Mouse (Mus musculus) forebrain, embryonic 12.5 days (tissue): Measurements from ENCODE around the gene Scn4a. TPM values are rescaled to one million over a fixed set of nuclear protein-coding genes. Genes with fewer than 3 reads are reported as not detected.

Source experiments
- ATAC-seq: fragments of 200-750 bp; cut with Nextera tagmentation; 2 replicates; pipeline ENCODE4 v1.8.0; 2017; ENCODE audit warnings: moderate TSS enrichment; ENCODE audit not compliant: low FRiP score
- H3K27ac ChIP-seq: fragments of 300-500 bp; sonication (generic); 2 replicates; pipeline ENCODE4 v1.5.1; 2016; ENCODE audit warnings: mild to moderate bottlenecking
- H3K27me3 ChIP-seq: fragments of 300-500 bp; sonication (generic); 2 replicates; pipeline ENCODE4 v1.6.1; 2016; ENCODE audit warnings: mild to moderate bottlenecking
- H3K36me3 ChIP-seq: fragments of 300-500 bp; sonication (generic); replicated peaks from 2 replicates; pipeline ENCODE4 v1.6.1; 2016; ENCODE audit warnings: mild to moderate bottlenecking
- H3K4me1 ChIP-seq: fragments of 300-500 bp; sonication (generic); 2 replicates; pipeline ENCODE4 v1.6.1; 2016
- H3K4me2 ChIP-seq: fragments of 300-500 bp; sonication (generic); 2 replicates; pipeline ENCODE4 v1.6.1; 2016; ENCODE audit warnings: mild to moderate bottlenecking, moderate library complexity
- H3K4me3 ChIP-seq: fragments of 300-500 bp; sonication (generic); replicated peaks from 2 replicates; pipeline ENCODE4 v1.5.1; 2016; ENCODE audit warnings: mild to moderate bottlenecking
- H3K9ac ChIP-seq: fragments of 300-500 bp; sonication (generic); 2 replicates; pipeline ENCODE4 v1.6.1; 2016; ENCODE audit warnings: mild to moderate bottlenecking
- H3K9me3 ChIP-seq: fragments of 300-500 bp; sonication (generic); 2 replicates; pipeline ENCODE4 v1.6.1; 2016
- WGBS: fragments of 180-500 bp; shearing (Covaris S2); methylation state at CpG from one replicate; pipeline ENCODE4 v1.1.7; 2016; 5-methylcytosine and 5-hydroxymethylcytosine counted together
- polyA plus RNA-seq: library from polyadenylated mRNA; unstranded; fragments of >200 nt; fragmentation: Nextera tagmentation; extraction: Ambion mirVana; gene quantifications from 2 replicates; pipeline ENCODE4 v1.2.1, GENCODE M21; 2016

Scn4a gene
- polyA plus RNA-seq, 1 experiment from 2014 or later = 0.03 TPM

DNA sequence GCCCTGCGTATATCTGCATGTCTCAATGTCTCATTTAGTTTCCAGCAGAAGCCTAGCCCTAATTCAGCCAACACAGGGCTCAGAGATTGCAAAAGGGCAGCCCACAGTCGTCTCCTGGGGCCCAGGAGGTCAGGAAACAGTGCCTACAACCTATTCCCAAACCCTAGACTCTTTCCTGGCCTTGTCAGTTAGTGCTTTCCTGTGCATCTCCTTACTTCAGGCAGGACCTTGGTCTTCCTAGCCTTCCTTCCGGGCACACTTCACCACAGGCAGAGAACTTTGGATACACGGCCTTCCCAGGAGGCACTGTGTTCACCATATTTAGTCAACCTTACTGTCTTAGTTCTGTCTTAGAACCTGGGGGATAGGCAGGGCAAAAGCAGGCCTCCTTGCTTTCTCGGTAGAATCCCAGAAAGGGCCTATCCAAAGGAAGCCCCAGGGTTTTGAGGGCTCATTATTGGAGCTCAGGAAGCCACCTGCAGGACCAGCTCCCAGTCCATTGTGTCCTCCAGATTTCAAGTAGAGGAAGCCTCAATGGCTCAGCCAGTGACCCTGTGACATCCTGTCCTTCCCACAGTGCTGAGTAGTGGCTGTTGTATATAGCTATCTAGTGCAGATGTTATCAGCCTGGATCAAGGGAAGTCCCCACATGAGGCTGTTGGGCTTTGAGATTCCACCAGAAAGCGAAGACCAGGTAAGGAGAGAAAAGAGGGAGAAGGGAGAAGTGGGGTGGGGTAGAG, 30.1 kb upstream of the Scn4a start:
- Histone ChIP-seq H3K4me1 (no peaks in the 10 kb centered on the region), H3K36me3 (no peaks in the 10 kb centered on the region), H3K4me3 (no peak overlapping the region), H3K4me2 (no peak overlapping the region), H3K9ac (no peak overlapping the region), H3K27ac (no peak overlapping the region), H3K27me3 (no peaks in the 10 kb centered on the region), H3K9me3 (no peaks in the 10 kb centered on the region)
- WGBS = 73% methylated on average over 6 of the region's 6 CpGs
- ATAC-seq = no peak

DNA sequence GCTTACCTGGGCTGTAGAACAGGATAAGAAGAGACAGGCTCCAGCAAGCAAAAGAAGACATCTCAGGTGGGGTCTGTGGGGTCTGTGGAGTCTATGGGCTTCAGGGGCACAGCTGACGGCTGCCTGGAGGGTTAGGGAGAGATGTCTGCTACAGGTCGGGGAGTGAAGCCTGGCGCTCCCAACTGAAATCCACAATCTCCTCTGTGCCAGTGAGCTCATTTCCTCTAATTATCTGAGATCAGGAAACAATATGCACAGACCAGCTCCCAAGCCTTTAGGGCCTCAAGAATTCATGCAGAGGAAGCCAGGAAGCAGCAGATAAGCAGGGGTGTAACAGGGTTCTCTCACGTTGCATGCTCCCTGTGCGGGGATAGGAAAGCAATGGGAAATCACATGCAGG, 29.3 kb upstream of the Scn4a start:
- Histone ChIP-seq H3K4me1 (no peaks in the 10 kb centered on the region), H3K36me3 (no peaks in the 10 kb centered on the region), H3K27me3 (no peaks in the 10 kb centered on the region), H3K9ac (no peak overlapping the region), H3K4me2 (no peak overlapping the region), H3K27ac (no peak overlapping the region), H3K4me3 (no peak overlapping the region), H3K9me3 (no peaks in the 10 kb centered on the region)
- WGBS = 88% methylated on average over 5 of the region's 5 CpGs
- no peak for ATAC-seq

- Histone ChIP-seq H3K27ac (no peak overlapping the region), H3K9ac (no peak overlapping the region), H3K9me3 (no peaks in the 10 kb centered on the region), H3K27me3 (no peaks in the 10 kb centered on the region), H3K36me3 (no peaks in the 10 kb centered on the region), H3K4me1 (no peaks in the 10 kb centered on the region), H3K4me3 (no peak overlapping the region), H3K4me2 (no peak overlapping the region)
- ATAC-seq = no peak
- WGBS = 90% methylated on average over 7 of the region's 7 CpGs
Observed at GRCm38 (mm10) chr11:106381883-106382282, 28.8 kb upstream of the Scn4a start.

DNA sequence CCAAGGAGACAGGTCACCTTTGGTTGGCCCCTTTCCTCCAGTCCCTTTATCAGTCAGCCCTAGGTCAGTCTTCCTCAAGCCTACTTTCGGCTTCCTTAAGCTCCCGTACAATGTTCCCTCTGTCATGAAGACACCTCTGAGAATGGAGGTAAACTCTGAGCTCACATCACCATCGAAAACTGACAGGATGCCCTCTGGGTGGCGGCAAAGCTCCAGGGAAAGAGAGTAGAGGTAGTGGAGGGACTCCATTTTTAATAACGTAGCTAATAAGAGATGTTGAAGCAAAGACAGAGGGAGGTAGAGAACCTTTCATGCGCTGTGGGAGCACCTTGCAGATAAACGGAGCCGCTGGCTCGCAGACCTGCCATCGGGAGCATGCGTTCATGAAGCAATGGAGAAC, 27.9 kb upstream of the Scn4a start:
- no peaks in the 10 kb centered on the region for H3K27me3 ChIP-seq
- ATAC-seq = no peak
- H3K4me3 ChIP-seq = no peak overlapping the region
- no peak overlapping the region for H3K4me2 ChIP-seq
- H3K9me3 ChIP-seq = no peaks in the 10 kb centered on the region
- 83% methylated on average over 11 of the region's 11 CpGs for WGBS
- H3K27ac ChIP-seq = no peak overlapping the region
- H3K36me3 ChIP-seq = no peaks in the 10 kb centered on the region
- no peak overlapping the region for H3K9ac ChIP-seq
- H3K4me1 ChIP-seq = no peaks in the 10 kb centered on the region

GRCm38 (mm10) chr11:106374979-106375378, 21.9 kb upstream of the Scn4a start:
- Histone ChIP-seq H3K27ac (no peak overlapping the region), H3K9ac (no peak overlapping the region), H3K4me1 (no peaks in the 10 kb centered on the region), H3K9me3 (no peaks in the 10 kb centered on the region), H3K27me3 (no peaks in the 10 kb centered on the region), H3K36me3 (no peaks in the 10 kb centered on the region), H3K4me3 (no peak overlapping the region), H3K4me2 (no peak overlapping the region)
- no peak for ATAC-seq
- 81% methylated on average over 5 of the region's 5 CpGs for WGBS

- no peaks in the 10 kb centered on the region for H3K9me3 ChIP-seq
- ATAC-seq = no peak
- H3K36me3 ChIP-seq = no peaks in the 10 kb centered on the region
- H3K27me3 ChIP-seq = no peaks in the 10 kb centered on the region
- 62% methylated on average over 9 of the region's 9 CpGs for WGBS
- H3K4me3 ChIP-seq = no peak overlapping the region
- H3K4me1 ChIP-seq = no peaks in the 10 kb centered on the region
- no peak overlapping the region for H3K9ac ChIP-seq
- no peak overlapping the region for H3K4me2 ChIP-seq
- H3K27ac ChIP-seq = no peak overlapping the region
Observed at GRCm38 (mm10) chr11:106374559-106374958, 21.5 kb upstream of the Scn4a start.

DNA sequence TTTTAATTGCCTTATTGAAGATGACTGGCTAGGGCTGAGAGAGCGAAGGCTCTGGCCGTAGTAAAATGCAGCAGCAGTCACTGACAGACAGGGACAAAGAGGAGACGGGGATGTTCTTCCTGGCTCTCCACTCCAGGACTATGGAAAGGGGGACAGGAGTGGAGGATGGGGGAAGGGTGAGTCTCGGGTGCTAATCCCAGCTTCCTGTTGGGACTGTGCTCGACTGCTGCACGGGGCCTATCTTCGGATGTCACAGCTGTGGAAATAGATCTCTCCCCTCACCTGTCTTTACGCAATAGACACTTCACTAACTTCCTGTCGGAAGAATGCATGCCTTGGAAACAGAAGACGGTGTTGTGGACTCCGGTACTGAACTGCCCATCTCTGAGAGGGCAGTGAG, 20.9 kb upstream of the Scn4a start:
- no peak overlapping the region for H3K9ac ChIP-seq
- H3K27ac ChIP-seq = no peak overlapping the region
- H3K4me2 ChIP-seq = no peak overlapping the region
- 67% methylated on average over 11 of the region's 11 CpGs for WGBS
- no peak for ATAC-seq
- no peaks in the 10 kb centered on the region for H3K27me3 ChIP-seq
- no peaks in the 10 kb centered on the region for H3K4me1 ChIP-seq
- no peaks in the 10 kb centered on the region for H3K9me3 ChIP-seq
- no peaks in the 10 kb centered on the region for H3K36me3 ChIP-seq
- H3K4me3 ChIP-seq = no peak overlapping the region

- Histone ChIP-seq H3K9me3 (no peaks in the 10 kb centered on the region), H3K4me1 (peaks cover 16% of the 10 kb centered on the region), H3K9ac (no peak overlapping the region), H3K27ac (no peak overlapping the region), H3K4me3 (no peak overlapping the region), H3K4me2 (no peak overlapping the region), H3K36me3 (no peaks in the 10 kb centered on the region), H3K27me3 (0 out of 2 replicates have a peak, but pooled peaks cover 3% of the 10 kb centered on the region)
- 9% methylated on average over 3 of the region's 3 CpGs for WGBS
- ATAC-seq = 0 out of 2 replicates have a peak, but pooled peaks have one; percentile 23
Observed at GRCm38 (mm10) chr11:106366316-106366715, 13.2 kb upstream of the Scn4a start.

DNA sequence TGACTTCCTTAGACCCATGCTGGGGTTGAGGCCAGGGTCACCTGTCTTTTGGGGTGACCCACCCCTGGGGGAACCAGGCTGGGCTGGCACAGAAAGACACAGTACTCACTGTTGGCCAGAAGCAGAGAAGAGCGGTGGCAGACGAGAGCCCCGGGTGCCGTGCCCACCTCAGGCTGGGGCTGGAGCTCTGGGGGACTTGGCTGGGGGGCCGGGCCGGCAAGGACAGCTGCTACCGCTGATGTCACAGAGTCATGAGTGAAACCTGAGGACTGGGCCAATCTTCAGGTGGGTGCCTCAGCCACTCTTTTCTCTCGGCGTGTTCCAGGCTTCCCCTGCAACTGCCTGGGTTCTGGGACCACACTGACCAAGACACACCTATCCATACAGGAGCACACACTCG, 12.3 kb upstream of the Scn4a start, which contains the start of gene Prr29:
Prr29 (plus strand) TSS at position 107 of the 400 bp plus-strand sequence.
- Histone ChIP-seq H3K27ac (no peak within 1 kb of the TSS), H3K4me1 (peaks cover 16% of the 10 kb centered on the region), H3K4me3 (no peak within 1 kb of the TSS), H3K9ac (peak within 1 kb of the TSS; percentile 9; the same call in 1 of the 2 replicates), H3K9me3 (no peaks in the 10 kb centered on the region), H3K4me2 (peak within 1 kb of the TSS; percentile 6; the same call in 1 of the 2 replicates), H3K36me3 (no peaks in the 10 kb centered on the region), H3K27me3 (0 out of 2 replicates have a peak, but pooled peaks cover 3% of the 10 kb centered on the region)
- 69% methylated on average over 9 of the region's 10 CpGs for WGBS
- ATAC-seq = no peak

GRCm38 (mm10) chr11:106364712-106365111, 11.6 kb upstream of the Scn4a start:
- 10% methylated on average over 11 of the region's 11 CpGs for WGBS
- H3K4me2 ChIP-seq = peak overlapping the region; percentile 6; the same call in 1 of the 2 replicates
- H3K9me3 ChIP-seq = no peaks in the 10 kb centered on the region
- H3K9ac ChIP-seq = peak overlapping the region; percentile 9; the same call in 1 of the 2 replicates
- H3K27me3 ChIP-seq = 0 out of 2 replicates have a peak, but pooled peaks cover 3% of the 10 kb centered on the region
- H3K36me3 ChIP-seq = no peaks in the 10 kb centered on the region
- no peak for ATAC-seq
- no peak overlapping the region for H3K27ac ChIP-seq
- no peak overlapping the region for H3K4me3 ChIP-seq
- H3K4me1 ChIP-seq = peaks cover 16% of the 10 kb centered on the region

DNA sequence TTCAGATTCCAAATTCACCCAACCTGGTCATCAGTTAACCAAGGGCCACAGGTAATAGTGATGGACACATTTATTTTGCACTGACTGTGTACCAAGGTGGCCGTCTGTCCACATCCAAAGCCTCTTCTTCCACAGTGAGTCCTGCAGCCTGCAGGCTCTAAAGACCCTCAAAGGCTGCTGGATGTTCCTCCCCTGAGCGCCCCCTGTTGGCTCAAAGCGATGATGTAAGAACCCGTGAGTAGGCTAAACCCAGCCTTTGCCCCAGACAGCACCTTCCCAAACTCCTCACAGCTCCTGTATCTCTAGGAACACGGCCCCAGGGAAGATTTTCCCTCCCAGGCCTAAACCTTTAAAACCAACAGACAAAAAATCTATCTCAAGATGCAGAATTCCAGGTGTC, 6.3 kb upstream of the Scn4a start:
- no peaks in the 10 kb centered on the region for H3K36me3 ChIP-seq
- no peak overlapping the region for H3K9ac ChIP-seq
- no peak for ATAC-seq
- no peak overlapping the region for H3K27ac ChIP-seq
- H3K9me3 ChIP-seq = no peaks in the 10 kb centered on the region
- no peaks in the 10 kb centered on the region for H3K4me1 ChIP-seq
- H3K4me3 ChIP-seq = no peak overlapping the region
- H3K27me3 ChIP-seq = 0 out of 2 replicates have a peak, but pooled peaks cover 3% of the 10 kb centered on the region
- 20% methylated on average over 5 of the region's 5 CpGs for WGBS
- H3K4me2 ChIP-seq = no peak overlapping the region

DNA sequence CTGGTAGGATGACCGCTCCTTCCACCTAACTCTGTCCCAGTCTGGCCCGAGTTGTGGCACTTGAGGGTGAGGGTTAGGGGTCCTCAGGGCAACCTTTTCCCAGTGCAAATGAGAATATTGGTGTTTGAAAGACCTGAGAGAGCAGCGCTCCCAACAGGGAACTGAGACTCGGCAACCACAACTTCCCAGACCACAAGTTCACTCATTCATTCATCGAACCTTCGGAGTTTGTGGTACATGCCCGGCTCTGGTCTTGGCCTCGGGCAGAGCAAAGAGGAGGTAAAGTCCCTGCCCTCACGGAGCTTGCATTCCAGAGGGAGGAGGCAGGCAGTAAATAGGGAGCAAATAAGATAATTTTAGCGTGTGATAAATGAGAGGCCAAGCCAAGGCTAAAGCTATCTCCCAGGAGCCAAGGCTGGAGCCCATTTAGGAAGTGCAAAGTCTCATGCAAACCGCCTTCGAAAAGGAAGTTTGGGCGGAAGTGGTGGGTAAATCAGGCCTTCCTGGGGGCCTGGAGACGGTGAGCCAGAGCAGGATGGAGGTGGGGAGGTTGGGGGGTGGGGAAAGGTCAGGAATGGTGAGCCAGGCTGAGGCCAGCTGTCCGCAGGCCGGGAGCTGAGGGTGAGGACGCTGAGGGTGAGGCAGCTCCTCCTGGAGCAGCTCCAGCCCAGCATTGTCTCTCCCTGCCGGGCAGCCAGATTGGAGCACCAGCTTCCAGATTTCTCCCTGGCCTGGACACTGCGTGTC, 2.5 kb upstream of the Scn4a start:
- no peak overlapping the region for H3K27ac ChIP-seq
- H3K27me3 ChIP-seq = no peaks in the 10 kb centered on the region
- no peaks in the 10 kb centered on the region for H3K4me1 ChIP-seq
- no peaks in the 10 kb centered on the region for H3K9me3 ChIP-seq
- H3K4me2 ChIP-seq = no peak overlapping the region
- 82% methylated on average over 19 of the region's 19 CpGs for WGBS
- no peak overlapping the region for H3K4me3 ChIP-seq
- no peak for ATAC-seq
- no peak overlapping the region for H3K9ac ChIP-seq
- no peaks in the 10 kb centered on the region for H3K36me3 ChIP-seq
